Mouse (Mus musculus) testis, postnatal 10 days (tissue): Measurements from ENCODE around the gene Tead1.

Source experiments
- DNase-seq: peaks from one replicate; pipeline ENCODE4 v3.0.0; 2021; ENCODE audit warnings: low spot score

The Tead1 gene

DNA sequence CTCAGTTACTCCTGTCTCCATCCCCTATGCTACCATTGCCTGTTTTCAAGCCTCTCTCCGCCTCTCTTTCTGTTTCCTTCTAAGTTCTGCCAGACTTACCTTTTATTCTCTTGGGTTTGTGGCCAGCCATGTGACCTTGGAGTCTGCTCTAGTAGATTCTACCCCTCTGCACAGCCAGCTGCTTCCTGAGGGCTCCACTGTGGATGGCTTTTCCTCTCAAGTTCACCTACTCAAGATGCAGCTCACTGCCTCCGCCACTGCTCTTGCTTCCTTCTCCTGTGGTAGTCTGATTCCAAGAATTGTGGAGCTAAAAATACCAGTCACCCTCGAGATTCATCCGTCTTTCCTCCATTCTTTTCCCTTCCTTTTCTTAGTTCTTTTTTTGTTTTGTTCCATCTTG lies 140.7 kb downstream of the Tead1 start:
- no peak for DNase-seq

DNA sequence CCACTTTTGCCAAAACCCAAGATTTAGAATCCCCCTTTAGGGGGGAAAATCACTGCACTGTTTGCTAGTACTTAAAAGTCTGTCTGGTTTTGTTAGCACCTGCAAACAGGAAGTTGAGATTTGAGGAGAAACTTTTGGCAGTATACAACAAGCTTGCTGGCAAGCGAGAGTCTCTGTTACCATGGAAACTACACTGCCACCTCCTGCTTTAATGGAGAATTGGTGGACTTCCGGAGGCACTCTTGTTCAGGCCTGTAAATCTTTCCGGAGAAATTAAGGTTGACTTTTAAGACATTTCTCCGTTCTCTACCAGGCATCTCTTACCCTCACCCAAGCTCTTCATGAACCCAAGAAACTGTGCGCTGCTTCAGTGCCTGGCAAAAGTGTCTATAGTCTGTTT lies 143.8 kb downstream of the Tead1 start:
- DNase-seq = no peak

DNA sequence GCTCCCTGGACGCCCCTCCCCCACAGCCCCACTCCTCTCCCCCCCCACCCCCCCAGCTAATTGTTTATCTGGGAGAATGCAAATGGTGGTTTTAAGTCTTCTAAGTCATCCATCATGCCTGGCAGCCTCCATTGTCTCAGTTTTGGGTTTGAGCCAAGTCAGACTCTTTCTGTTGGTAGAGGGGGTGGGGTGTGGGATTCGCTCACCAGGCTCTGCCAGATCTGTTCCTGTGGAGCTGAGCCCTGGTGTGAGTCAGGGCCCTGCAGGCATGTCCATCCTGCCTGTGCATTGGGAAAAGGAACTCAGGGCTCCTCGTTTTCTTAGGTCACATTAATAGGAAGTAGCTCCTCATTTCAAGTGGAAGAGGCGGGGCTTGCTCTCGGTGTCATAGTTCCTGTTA lies 144.5 kb downstream of the Tead1 start:
- peak; percentile 54 for DNase-seq

DNA sequence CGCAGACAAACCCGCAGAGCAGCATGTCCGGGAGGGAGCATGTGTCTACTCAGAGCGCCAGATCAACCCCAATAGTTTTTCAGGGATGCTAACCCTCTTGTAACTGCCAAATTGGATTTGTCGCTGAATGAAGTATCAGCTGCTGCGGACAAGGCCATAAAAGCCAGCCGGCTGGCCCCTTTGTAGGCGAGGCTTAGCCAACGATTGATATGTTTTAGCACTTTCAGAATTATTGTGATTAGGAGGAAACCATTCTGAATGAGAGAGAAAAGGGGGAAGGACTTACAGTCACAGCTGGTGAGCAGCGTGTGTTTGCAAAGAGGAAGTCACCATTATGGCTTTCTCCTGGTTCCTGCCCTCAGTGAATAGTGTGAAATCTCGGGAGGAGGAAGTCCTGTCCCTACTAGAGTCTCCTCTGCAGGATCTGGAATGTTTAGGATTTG lies 146.2 kb downstream of the Tead1 start:
- no peak for DNase-seq

DNA sequence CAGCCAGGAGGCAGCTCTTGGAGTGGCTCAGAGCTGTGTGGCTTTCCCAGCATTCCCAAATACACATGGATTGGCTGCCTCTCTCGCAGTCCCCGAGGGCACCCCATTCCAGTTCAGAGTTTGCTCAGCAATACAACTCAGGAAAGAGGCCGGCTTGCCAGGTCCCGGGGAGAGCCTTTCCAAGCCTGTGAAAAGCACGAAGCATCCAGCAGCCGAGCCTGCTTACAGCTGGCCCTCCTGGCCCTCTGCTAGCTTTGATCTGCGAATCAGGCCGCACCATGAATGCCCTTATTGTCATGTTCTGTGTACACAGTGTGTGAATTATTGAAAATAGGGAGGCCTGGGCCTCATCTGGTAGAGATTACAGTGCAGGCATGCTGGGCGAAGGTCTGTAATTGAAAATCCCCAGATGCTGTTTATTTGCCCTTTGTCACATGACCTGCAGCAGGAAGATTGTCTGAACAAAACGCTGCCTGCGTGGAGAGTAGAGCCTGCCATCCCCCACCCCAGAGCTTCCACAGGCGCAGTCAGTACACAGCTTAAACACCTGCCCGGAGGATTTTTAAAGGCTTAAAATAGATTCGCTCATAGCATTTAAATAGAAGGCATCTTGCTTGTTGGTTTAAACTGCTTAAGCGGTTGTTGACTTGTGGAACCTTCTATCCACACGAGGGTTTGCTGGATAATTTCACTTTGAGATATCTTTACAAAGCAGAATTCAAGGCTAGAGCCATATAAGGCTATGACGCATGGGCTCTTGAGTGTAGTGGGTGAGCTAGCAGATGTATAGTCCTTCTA lies 147.2 kb downstream of the Tead1 start:
- peak; percentile 61 for DNase-seq

DNA sequence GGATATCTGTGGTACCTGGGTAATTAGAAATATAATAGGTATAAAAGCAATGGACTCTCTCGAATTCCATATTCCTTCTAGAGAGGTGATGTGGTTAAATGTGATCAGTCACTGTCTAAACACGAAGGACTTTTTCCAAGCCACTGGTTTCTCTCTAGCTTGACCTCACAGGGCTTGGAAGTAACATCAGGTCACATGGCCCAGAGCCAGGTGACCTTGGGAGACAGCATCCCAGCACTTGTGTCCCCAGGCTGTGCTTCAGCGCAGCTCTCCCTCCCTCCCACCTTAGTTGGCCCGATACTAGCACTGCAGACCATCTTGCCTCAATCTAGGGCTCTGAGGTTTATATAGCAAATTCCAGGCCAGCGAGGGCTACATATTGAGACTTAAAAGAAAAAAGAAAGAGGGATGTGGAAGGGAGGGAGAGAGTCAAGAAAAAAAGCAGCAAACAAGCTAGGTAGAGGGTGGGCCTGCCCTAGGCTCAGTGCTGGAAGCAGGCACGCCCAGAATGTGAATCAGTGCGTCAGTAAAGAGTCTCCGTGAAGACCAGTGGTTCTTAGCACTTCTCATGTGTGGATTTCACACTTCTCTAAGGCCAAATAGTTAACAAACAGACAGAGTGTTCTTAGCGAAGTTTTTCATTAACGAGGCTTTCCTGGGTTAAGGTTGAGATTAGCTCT lies 149.0 kb downstream of the Tead1 start:
- DNase-seq = peak; percentile 57

DNA sequence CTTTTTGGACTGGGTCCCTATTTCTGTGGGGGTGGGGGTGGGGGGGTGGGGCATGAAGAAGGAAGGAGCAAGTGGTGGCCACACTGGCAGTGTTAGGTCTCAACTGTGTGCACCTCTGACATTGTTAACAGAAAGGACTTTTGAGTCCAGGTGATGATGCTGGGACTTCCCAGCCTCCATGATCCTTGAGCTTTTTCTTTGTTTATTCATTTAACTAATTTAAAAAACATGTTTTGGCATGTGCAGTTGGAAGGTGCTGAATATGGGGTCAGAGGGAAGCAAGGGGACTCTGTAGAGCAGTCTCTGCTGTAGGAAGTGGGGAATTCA lies 149.5 kb downstream of the Tead1 start:
- DNase-seq = no peak

DNA sequence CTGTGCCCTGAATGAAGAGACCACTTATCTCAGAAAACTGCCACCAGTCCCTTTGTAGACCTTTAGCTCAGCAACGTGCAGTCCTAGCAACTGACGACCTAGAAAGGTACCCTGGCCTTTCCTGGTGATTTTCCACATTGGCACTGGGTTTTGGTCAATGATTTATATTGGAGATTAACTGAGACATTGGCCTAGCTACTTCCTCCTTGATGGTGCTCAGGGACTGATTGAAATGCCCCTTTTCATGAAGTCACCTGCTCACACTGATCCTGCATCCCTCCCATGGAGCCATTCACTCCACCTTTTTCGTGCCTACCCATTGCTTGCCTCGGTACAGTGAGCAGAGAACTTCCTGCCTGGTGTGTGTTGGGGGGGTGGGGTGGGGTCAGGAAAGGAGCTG lies 151.8 kb downstream of the Tead1 start:
- no peak for DNase-seq

DNA sequence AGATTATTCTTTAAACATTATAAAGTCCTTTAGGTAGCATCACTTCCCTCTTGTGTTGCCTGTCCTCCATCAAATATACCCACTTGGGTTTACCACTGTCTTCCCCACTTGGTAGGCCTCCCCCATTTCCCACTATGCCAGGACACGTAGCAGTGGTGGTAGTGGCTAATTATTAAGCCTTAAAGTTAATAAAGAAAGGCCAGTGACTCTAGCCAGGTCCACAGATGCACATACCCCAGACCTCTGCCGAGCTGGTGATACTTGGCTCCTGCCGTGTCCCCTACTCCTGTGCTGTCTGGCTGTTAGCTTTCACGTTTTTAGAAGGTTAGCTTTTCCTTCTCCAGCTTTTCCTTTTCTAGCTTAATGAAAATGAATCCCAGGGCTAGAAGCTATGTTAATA lies 152.3 kb downstream of the Tead1 start:
- no peak for DNase-seq

DNA sequence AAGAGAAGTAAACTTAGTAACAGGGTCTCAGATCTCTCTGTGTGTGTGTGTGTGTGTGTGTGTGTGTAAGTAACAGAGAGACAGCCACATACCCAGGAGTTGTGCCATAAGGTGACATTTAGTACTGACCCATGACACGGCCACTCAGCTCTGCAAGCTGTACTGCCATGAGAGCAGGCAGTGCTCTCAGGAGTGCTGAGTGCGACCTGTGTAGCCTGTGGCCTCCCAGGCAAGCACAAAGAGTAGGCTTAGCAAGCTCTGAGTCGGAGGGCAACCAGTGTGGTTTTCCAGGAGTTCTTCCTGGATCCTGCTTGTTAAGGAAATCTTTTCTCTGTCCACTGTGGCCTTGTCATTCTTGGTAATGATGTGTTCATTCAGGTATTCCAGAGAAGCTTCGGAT lies 154.0 kb downstream of the Tead1 start:
- no peak for DNase-seq

DNA sequence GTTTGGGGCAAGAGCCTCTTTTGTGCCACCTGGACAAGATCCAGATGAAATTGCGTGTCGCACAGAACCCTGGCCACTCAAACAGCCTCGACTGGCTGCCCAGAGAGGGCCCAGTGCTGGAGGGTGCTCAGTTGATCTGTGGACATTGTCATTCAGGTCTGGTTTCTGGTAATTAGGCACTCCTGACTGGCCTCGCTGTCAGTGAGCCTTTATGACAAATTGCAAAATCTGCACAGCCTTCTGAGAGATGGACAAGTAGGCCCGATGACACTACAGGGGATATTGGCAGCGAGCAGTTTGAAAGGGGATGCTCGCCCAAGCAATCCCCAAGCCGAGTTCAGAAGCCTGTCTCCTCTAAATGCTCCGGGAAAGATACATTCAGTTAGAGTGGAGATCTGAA lies 157.0 kb downstream of the Tead1 start:
- no peak for DNase-seq

DNA sequence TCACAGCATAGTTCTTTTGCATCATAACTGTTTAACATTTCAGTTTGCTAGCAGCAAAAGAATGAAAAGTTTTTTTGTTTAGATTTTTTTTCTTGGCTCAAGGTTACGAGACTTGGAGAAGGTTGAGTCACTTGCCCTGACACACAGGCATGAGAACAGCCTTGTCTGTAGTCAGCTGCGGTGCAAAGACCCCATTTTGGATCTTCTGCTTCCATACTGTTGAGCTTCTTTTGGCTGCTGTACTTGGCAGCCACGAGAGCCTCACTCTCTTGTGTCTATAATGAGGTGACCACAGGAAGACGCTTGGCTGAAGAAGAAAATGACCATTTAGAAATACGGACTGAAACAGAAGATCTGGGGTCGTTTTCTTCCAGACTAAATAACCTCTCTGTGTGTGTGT lies 159.0 kb downstream of the Tead1 start:
- DNase-seq = no peak

DNA sequence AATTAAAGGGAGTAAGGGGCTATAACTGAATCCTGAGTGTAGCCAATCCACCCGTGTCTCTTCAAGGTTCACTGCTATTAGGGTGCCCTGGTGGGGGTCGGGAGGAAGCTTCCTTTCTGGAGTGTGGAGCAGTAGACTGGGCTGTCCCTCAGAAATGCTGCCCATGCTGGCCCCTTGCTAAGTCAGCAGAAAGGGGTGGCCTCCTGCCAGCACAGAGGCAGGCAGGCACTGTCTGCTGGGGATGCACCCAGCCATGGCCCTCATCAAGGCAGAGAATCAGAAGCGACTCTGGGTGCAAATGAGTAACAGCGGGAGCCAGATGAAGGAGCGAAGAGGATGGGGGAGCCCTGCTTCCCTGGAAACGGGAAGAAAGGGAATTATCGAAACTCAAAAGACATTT lies 161.2 kb downstream of the Tead1 start:
- DNase-seq = no peak

DNA sequence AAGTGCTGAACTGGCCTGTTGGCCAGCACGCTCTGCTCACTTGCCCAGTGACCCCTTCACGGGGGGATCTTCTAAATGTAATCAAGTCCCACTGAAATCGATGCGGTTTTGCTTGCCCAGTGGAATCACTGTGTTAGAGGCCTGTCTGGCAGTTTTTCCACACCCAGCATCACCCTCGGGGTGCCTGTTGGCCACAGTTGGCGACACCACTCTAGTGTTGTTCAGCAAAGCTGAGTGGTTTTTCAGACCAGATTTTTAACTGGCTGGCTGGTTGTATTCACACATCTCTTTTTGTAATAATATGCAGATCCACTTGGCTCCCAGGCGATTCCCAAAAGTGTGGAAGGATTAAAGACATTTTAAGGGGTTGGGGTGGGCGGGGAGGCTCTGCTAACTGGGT lies 161.8 kb downstream of the Tead1 start:
- DNase-seq = no peak

DNA sequence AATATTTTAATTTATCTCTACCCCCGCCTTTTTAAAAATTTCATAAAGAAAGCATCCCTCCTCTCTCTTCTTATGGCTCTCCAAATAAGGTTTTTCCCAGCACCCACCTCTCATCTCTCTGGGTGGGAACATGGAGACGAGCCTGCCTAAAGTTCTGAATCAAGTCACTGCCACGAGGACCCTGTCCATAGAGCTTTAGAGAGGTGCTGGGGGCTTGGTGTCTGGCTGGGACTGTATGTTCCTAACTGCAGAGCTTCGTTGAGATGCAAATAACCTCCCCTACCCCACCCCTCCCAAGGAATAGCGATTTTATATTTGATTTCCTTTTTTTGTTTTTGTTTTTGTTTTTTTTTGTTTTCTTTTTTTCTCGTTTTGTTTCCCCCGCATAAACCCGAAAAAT lies 162.4 kb downstream of the Tead1 start:
- DNase-seq = no peak

DNA sequence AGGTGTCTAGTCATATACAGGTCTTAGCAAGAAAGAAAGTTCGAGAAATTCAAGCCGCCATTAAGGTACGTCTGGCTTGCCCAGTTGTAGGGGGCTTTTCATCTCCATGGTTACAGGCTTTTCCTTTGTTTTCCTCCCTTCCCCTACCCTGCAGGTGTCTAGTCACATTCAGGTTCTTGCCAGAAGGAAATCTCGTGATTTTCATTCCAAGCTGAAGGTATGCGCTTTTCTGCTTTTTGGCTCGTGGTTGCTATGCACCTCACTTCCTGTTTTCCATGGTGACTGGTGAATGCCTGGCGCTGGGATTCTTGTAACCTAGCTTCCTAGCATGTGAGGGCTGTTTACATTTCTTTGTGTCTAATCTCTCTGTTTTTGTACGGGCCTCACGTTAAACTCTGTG lies 162.8 kb downstream of the Tead1 start:
- no peak for DNase-seq

DNA sequence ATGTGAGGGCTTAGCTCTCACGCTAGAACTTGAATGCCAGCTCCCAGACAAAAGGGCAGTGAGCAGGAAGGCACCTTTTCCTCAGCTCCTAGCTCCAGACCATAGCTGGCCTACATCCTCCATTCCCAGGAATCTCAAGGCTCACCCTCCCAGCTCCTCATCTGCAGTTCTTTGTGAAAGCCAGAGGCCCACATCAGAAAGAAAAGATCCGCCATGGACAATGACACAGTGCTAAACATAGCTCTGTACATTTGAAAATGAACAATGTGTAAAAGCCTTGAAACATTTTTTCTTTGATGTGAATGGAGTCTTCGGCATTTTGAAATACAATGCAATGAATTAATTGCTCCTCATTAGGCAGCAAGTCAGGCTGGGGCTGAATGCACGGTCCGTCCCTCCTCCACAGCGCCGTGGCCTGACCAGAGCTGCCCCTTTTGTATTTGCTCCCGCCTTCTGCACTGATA lies 172.2 kb downstream of the Tead1 start:
- DNase-seq = no peak

DNA sequence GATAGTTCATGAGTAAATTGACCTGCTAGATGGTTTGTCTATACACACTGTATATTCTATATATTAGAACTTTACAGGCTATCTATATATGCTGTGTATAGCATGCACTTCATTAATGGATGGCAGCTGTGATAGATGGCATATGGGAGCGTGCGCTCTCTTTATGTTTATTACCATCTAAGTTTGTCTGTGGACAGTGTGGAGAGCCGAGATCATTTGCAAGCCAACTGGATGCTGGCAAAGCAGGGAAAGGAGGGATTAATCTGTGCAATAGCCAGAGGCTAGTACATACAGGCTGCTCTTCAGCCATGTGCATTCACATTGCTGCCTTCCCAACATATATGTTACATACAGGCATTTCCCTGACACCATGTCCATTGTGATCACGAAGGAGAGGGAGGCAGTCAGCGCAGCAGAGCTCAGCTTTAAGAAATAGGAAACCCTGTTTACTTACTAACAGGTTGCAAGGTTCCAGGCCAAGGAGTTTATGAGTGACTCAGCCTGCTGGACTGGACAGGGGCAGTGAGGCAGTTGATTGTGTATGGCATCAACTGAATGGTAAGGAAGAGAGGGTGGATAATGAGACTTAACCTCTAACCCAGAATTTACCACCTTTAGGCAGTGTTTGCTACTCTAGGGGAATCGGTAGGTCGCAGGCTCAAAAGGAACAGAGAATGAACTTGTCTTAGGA lies 173.2 kb downstream of the Tead1 start:
- DNase-seq = no peak

DNA sequence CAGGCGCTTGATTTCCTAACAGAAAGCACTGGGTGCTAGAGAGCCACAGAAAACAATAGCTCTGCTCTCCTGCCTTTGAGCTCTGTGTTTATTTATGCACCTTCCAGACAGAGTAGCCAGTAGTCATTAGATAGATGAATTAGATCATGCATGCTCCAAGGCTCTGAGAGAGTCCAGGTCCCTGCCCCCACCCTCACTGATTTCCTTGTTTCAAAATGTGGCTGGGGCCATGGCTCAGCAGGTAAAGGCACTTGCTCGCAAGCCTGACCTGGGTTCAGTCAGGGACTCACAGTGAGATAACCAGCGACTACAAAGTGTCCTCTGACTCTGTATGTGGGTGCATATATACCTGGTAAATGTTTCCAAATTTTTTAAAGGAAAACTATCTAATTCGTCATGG lies 174.7 kb downstream of the Tead1 start:
- no peak for DNase-seq

DNA sequence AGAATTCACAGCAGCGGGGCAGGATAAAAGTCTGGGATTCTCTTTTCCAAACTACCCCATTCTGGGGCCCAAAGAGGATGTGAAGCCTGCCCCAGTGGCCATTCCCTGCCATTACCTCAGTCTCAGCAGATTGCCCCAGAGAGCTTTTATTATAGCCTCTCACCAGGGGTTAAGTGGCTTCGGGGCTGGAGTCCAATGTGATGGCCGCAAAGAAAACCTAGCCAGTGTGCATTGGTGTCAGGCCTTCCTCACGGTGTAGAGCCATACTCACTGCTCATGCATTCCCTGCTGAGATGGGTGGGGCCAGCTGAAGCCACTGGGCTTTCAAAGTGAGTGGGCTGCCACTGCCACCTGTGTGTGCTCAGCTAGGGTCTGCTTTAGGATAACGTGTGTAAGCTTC lies 175.4 kb downstream of the Tead1 start:
- DNase-seq = no peak

DNA sequence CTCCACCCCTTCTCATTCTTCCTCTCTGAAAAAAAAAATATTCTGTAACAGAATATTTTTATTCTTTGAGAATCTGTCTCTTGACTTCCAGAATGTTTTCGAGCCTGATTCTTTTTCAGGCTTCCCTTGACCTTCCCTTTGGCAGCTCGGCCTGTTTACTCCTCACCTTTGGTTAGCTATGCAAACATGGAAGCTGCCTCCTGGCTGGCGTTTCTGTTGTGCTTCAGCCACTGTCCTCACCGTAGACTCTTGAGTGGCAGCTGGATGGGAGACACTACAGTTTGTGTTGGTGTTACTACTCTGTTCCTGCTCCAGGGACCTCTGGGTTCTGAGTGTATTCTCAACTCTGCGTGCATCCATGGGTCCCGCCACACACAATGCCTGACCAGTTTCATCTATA lies 176.3 kb downstream of the Tead1 start:
- no peak for DNase-seq

DNA sequence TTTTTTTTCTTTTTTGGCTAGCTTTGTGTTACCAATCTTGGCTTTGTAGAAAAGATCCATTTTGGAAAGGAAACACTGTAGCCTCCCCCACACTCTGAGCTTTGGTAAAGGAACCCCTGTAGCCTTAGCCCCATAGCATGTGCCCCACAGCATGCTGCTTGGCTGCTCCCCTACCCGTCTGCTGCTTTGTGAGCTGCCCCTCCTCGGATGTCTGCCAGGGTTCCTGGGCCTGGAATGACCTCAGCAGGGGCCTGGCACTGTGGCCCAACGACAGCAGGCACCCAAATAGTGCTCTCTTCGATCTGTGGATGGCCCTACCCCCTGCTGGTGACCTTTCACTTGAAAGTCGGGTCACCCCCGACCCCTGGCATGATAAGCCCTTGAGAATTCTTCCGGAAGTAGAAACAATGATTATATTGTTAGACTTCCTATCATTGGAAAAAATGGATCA lies 177.0 kb downstream of the Tead1 start:
- DNase-seq = no peak

DNA sequence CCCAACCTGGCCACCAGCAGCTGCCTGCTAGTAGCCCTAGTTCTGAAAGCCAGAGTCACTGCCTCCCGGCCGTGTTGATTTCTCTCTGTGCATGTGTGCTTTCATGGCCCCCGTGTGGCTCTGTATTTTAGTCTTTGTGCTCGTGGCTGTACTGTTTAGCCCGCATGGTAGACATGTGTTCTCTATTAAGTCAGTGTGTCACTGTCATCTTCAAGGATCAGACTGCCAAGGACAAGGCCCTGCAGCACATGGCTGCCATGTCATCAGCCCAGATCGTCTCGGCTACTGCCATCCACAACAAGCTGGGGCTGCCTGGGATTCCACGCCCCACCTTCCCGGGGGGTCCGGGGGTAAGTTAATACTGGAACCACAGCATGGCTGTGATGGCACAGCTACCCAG lies 177.5 kb downstream of the Tead1 start:
- no peak for DNase-seq
